Mouse (Mus musculus) macrophage (primary cell): ENCODE data around the gene Vamp4. TPM values are rescaled to one million over a fixed set of nuclear protein-coding genes. Genes with fewer than 3 reads are reported as not detected.
"Not testable (repeated sequence)": the region's sequence is repeated elsewhere in the genome, so short reads cannot be mapped to it uniquely, and the experiment has no call there.

Source experiments
- H3K27ac ChIP-seq: fragments of 350-480 bp; formaldehyde crosslinking; 2 replicates; pipeline ENCODE4 v1.9.0; 2021
- H3K36me3 ChIP-seq: fragments of 350-480 bp; formaldehyde crosslinking; 2 replicates; pipeline ENCODE4 v1.9.0; 2021; ENCODE audit errors: inconsistent target
- H3K4me3 ChIP-seq: fragments of 350-480 bp; formaldehyde crosslinking; 2 replicates; pipeline ENCODE4 v1.9.0; 2021; ENCODE audit errors: inconsistent target
- H3K79me2 ChIP-seq: fragments of 350-480 bp; formaldehyde crosslinking; 2 replicates; pipeline ENCODE4 v1.9.0; 2021; ENCODE audit errors: inconsistent target
- WGBS: methylation state at CpG from one replicate; pipeline ENCODE4 v1.1.7; 2026; ENCODE audit warnings: inconsistent platforms; ENCODE audit not compliant: missing documents; 5-methylcytosine and 5-hydroxymethylcytosine counted together
- polyA plus RNA-seq: library from polyadenylated mRNA; stranded (reverse); fragments of 250-400 nt; gene quantifications from 3 replicates; pipeline ENCODE4 v1.2.4, GENCODE M21; 2018; ENCODE audit warnings: inconsistent platforms

Gene Vamp4
- polyA plus RNA-seq, 1 experiment from 2014 or later, result 109 TPM

GRCm38 (mm10) chr1:162611191-162611590, 40.9 kb downstream of the Vamp4 start:
- 96% methylated on average over 4 of the region's 4 CpGs for WGBS
- H3K27ac ChIP-seq, result no peak overlapping the region
- no peaks in the 10 kb centered on the region for H3K79me2 ChIP-seq
- no peak overlapping the region for H3K4me3 ChIP-seq
- H3K36me3 ChIP-seq, result no peaks in the 10 kb centered on the region

- no peaks in the 10 kb centered on the region for H3K79me2 ChIP-seq
- no peaks in the 10 kb centered on the region for H3K36me3 ChIP-seq
- no peak overlapping the region for H3K27ac ChIP-seq
- no peak overlapping the region for H3K4me3 ChIP-seq
- 88% methylated on average over 1 of the region's 1 CpGs for WGBS
Measured at GRCm38 (mm10) chr1:162615511-162615910, 45.2 kb downstream of the Vamp4 start.

GRCm38 (mm10) chr1:162620487-162620886, 50.2 kb downstream of the Vamp4 start:
- 75% methylated on average over 4 of the region's 4 CpGs for WGBS
- H3K27ac ChIP-seq, result no peak overlapping the region
- H3K4me3 ChIP-seq, result no peak overlapping the region
- H3K79me2 ChIP-seq, result no peaks in the 10 kb centered on the region
- no peaks in the 10 kb centered on the region for H3K36me3 ChIP-seq

- H3K36me3 ChIP-seq, result no peaks in the 10 kb centered on the region
- no peak overlapping the region for H3K4me3 ChIP-seq
- no peaks in the 10 kb centered on the region for H3K79me2 ChIP-seq
- no peak overlapping the region for H3K27ac ChIP-seq
- WGBS, result 75% methylated on average over 4 of the region's 4 CpGs
Measured at GRCm38 (mm10) chr1:162623895-162624294, 53.6 kb downstream of the Vamp4 start.

- Histone ChIP-seq H3K79me2 (no peaks in the 10 kb centered on the region), H3K36me3 (no peaks in the 10 kb centered on the region), H3K27ac (peak overlapping the region; percentile 54), H3K4me3 (peak overlapping the region; percentile 2; the same call in 1 of the 2 replicates)
- WGBS, result 2% methylated on average over 7 of the region's 7 CpGs
Measured at GRCm38 (mm10) chr1:162625229-162625628, 54.9 kb downstream of the Vamp4 start.

- not testable (repeated sequence) for H3K4me3 ChIP-seq, H3K79me2 ChIP-seq, H3K27ac ChIP-seq, H3K36me3 ChIP-seq
- 63% methylated on average over 4 of the region's 4 CpGs for WGBS
Measured at GRCm38 (mm10) chr1:162627821-162628220, 57.5 kb downstream of the Vamp4 start.

GRCm38 (mm10) chr1:162628326-162628725, 58.0 kb downstream of the Vamp4 start:
- not testable (repeated sequence) for H3K27ac ChIP-seq, H3K36me3 ChIP-seq, H3K4me3 ChIP-seq, H3K79me2 ChIP-seq
- WGBS, result 93% methylated on average over 14 of the region's 15 CpGs

- not testable (repeated sequence) for H3K79me2 ChIP-seq, H3K36me3 ChIP-seq, H3K4me3 ChIP-seq, H3K27ac ChIP-seq
- 62% methylated on average over 1 of the region's 1 CpGs for WGBS
Measured at GRCm38 (mm10) chr1:162635291-162635931, 65.1 kb downstream of the Vamp4 start.

- no peaks in the 10 kb centered on the region for H3K36me3 ChIP-seq
- H3K79me2 ChIP-seq, result no peaks in the 10 kb centered on the region
- H3K4me3 ChIP-seq, result no peak overlapping the region
- no peak overlapping the region for H3K27ac ChIP-seq
- 86% methylated on average over 3 of the region's 3 CpGs for WGBS
Measured at GRCm38 (mm10) chr1:162636516-162636915, 66.2 kb downstream of the Vamp4 start.

GRCm38 (mm10) chr1:162638535-162638934, 68.2 kb downstream of the Vamp4 start:
- no peaks in the 10 kb centered on the region for H3K79me2 ChIP-seq
- H3K27ac ChIP-seq, result no peak overlapping the region
- no peaks in the 10 kb centered on the region for H3K36me3 ChIP-seq
- no peak overlapping the region for H3K4me3 ChIP-seq
- WGBS, result 94% methylated on average over 4 of the region's 4 CpGs

GRCm38 (mm10) chr1:162639051-162639750, 68.9 kb downstream of the Vamp4 start, which contains the start of gene Myoc:
Gene Myoc, plus strand, starts transcription at chr1:162639155.
- Histone ChIP-seq H3K36me3 (no peaks in the 10 kb centered on the region), H3K27ac (no peak within 1 kb of the TSS), H3K79me2 (no peaks in the 10 kb centered on the region), H3K4me3 (no peak within 1 kb of the TSS)
- WGBS, result 88% methylated on average over 10 of the region's 10 CpGs

GRCm38 (mm10) chr1:162639861-162640260, 69.5 kb downstream of the Vamp4 start:
- Histone ChIP-seq H3K27ac (no peak overlapping the region), H3K4me3 (no peak overlapping the region), H3K36me3 (no peaks in the 10 kb centered on the region), H3K79me2 (no peaks in the 10 kb centered on the region)
- 89% methylated on average over 1 of the region's 1 CpGs for WGBS

GRCm38 (mm10) chr1:162642591-162642990, 72.3 kb downstream of the Vamp4 start:
- 88% methylated on average over 3 of the region's 3 CpGs for WGBS
- Histone ChIP-seq H3K79me2 (no peaks in the 10 kb centered on the region), H3K36me3 (no peaks in the 10 kb centered on the region), H3K4me3 (no peak overlapping the region), H3K27ac (no peak overlapping the region)

GRCm38 (mm10) chr1:162643752-162644151, 73.4 kb downstream of the Vamp4 start:
- Histone ChIP-seq H3K27ac (no peak overlapping the region), H3K4me3 (no peak overlapping the region), H3K79me2 (no peaks in the 10 kb centered on the region), H3K36me3 (no peaks in the 10 kb centered on the region)
- WGBS, result 61% methylated on average over 4 of the region's 4 CpGs

- no peaks in the 10 kb centered on the region for H3K36me3 ChIP-seq
- 80% methylated on average over 10 of the region's 10 CpGs for WGBS
- H3K27ac ChIP-seq, result no peak overlapping the region
- no peaks in the 10 kb centered on the region for H3K79me2 ChIP-seq
- H3K4me3 ChIP-seq, result no peak overlapping the region
Measured at GRCm38 (mm10) chr1:162646083-162646686, 75.9 kb downstream of the Vamp4 start.
